In the genomic region with DNA sequence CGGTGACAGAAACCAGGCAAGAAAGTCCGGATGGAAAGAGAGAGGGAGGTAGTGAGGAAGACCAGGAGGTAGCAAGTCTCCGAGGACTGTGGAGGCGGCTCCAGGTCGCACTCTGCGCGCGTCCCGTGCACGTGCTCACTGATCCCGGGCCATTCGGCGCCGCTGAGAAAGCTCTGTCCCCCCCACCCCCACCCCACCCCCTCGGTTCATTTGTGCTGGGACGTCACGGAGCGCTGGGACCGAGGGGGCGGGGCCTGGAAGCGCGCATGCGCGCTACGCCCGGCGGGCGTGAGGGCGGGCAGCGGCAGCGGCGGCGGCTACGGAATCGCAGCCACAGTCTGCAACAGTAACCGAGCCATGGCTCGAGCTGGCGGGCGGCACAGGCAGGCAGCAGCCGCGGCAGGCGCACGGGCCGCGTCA, we compare ENCODE assay signal across 8 mouse cellular contexts. TPM values are rescaled to one million over a fixed set of nuclear protein-coding genes. Genes with fewer than 3 reads are reported as not detected.
DNase-seq lines count a peak whose midpoint lies in the region; ATAC-seq and TF ChIP-seq lines count a peak whose summit lies in the region.
"Had no signal": no experiment of that assay in that cellular context is flagged by ENCODE, and none has a peak within 500 bp of the region (broad histone marks: within the 10 kb centered on the region; RNA-seq: fewer than 3 reads in every experiment).

A gene (plus strand): TSS at position 361 of the 420 bp plus-strand sequence.

- H3K9ac ChIP-seq in heart, embryonic 14.5 days (ENCODE audit: low read length): peak within 1 kb of the TSS; percentile 66
- peak within 1 kb of the TSS; percentile 36; the same call in 1 of the 2 replicates for H3K9ac ChIP-seq in limb, embryonic 14.5 days (ENCODE audit: low read depth, low read length, severe bottlenecking)

- no peak within 1 kb of the TSS for H3K27ac ChIP-seq in spleen, adult 2 months (ENCODE audit: insufficient read depth, low read length)
- H3K27ac ChIP-seq in heart, embryonic 14.5 days (replicated peaks in 1 of 2; ENCODE audit: control insufficient read depth in 1 of 2, insufficient read depth in 1 of 2, low read depth in 2 of 2, low read length in 2 of 2): no peak within 1 kb of the TSS
- no peak within 1 kb of the TSS for H3K27ac ChIP-seq in limb, embryonic 14.5 days (replicated peaks; ENCODE audit: low read depth, low read length)

- H3K9me3 ChIP-seq in heart, embryonic 14.5 days (ENCODE audit: control insufficient read depth, low read length): no peaks in the 10 kb centered on the region
- no peaks in the 10 kb centered on the region for H3K9me3 ChIP-seq in limb, embryonic 14.5 days (ENCODE audit: control insufficient read depth, low read length)

- intact Hi-C loops in left cerebral cortex, postnatal 36 days (cut with DNase I): no loop called here

- peaks cover 8% of the 10 kb centered on the region for H3K4me1 ChIP-seq in spleen, adult 2 months (ENCODE audit: control insufficient read depth, insufficient read depth, insufficient read length)
- peaks cover 7 to 24% of the 10 kb centered on the region in 2 experiments; a peak in 3 of 4 replicates for H3K4me1 ChIP-seq in heart, embryonic 14.5 days (ENCODE audit: control insufficient read depth in 2 of 2, insufficient read depth in 2 of 2, low read length in 2 of 2)
- peaks cover 8% of the 10 kb centered on the region for H3K4me1 ChIP-seq in limb, embryonic 14.5 days (ENCODE audit: control insufficient read depth, insufficient read depth, low read length)

- no peak for DNase-seq in spleen, adult 2 months (ENCODE audit: low read depth in 1 of 2, low spot score in 2 of 2)
- no peak for DNase-seq in spleen, adult 18-20 months
- DNase-seq in embryo, embryonic 10.5 days (ENCODE audit: low spot score): peak; percentile 82
- peak; percentile 68 for DNase-seq in limb, embryonic 14.5 days (ENCODE audit: low spot score)
- DNase-seq in neural tube, embryonic 10.5 days (ENCODE audit: extremely low spot score, low spot score): peak; percentile 91
- DNase-seq in left cerebral cortex, postnatal 36 days (ENCODE audit: low spot score in 2 of 2): no peak

- peak within 1 kb of the TSS; percentile 98 for H3K4me2 ChIP-seq in heart, embryonic 14.5 days (ENCODE audit: low read length)
- H3K4me2 ChIP-seq in limb, embryonic 14.5 days (replicated peaks; ENCODE audit: low read depth, low read length, severe bottlenecking): peak within 1 kb of the TSS; percentile 96

- 1% methylated on average over 37 of the region's 45 CpGs for WGBS in spleen, adult 2 months
- under 1% methylated on average over 42 of the region's 45 CpGs for WGBS in heart, embryonic 14.5 days
- 1% methylated on average over 30 of the region's 45 CpGs for WGBS in limb, embryonic 14.5 days

- no peak for TF ChIP-seq POLR2A in spleen, adult 2 months (IDR thresholded peaks at IDR 0.05; ENCODE audit: low read depth, low read length)
- no peak for TF ChIP-seq POLR2A in limb, embryonic 14.5 days (IDR thresholded peaks at IDR 0.05; ENCODE audit: borderline replicate concordance, extremely low read depth, insufficient read depth, insufficient read length)

- no peak for ATAC-seq in heart, embryonic 14.5 days (ENCODE audit: insufficient number of reproducible peaks, insufficient read depth, low FRiP score, low read depth)
- peak; percentile 70 for ATAC-seq in limb, embryonic 14.5 days (ENCODE audit: low FRiP score, low read depth)

- H3K4me3 ChIP-seq in spleen, adult 2 months (ENCODE audit: extremely low read depth, insufficient read depth, insufficient read length): peak within 1 kb of the TSS; percentile 31; the same call in 1 of the 2 replicates
- H3K4me3 ChIP-seq in heart, embryonic 14.5 days (ENCODE audit: control insufficient read depth in 1 of 2, insufficient read depth in 1 of 2, low read depth in 1 of 2, low read length in 2 of 2): peak within 1 kb of the TSS; percentile 44 to 50
- H3K4me3 ChIP-seq in limb, embryonic 14.5 days (replicated peaks; ENCODE audit: low read length): peak within 1 kb of the TSS; percentile 51

- peaks cover 37% of the 10 kb centered on the region for H3K27me3 ChIP-seq in spleen, adult 2 months (ENCODE audit: control insufficient read depth, insufficient read depth, low read length)
- H3K27me3 ChIP-seq in heart, embryonic 14.5 days (ENCODE audit: control insufficient read depth, insufficient read depth, low read length): peaks cover 100% of the 10 kb centered on the region
- peaks cover 100% of the 10 kb centered on the region for H3K27me3 ChIP-seq in limb, embryonic 14.5 days (ENCODE audit: control insufficient read depth, insufficient read depth, low read length)

- no peak for TF ChIP-seq CTCF in spleen, adult 2 months (IDR thresholded peaks at IDR 0.05; ENCODE audit: extremely low read depth, insufficient read depth, insufficient read length, insufficient replicate concordance)

- no peaks in the 10 kb centered on the region for H3K36me3 ChIP-seq in spleen, adult 2 months (ENCODE audit: control insufficient read depth, insufficient read depth, low read length)
- H3K36me3 ChIP-seq in heart, embryonic 14.5 days (ENCODE audit: control insufficient read depth, insufficient read depth, low read length): no peaks in the 10 kb centered on the region
- H3K36me3 ChIP-seq in limb, embryonic 14.5 days (ENCODE audit: control insufficient read depth, insufficient read depth, low read length): no peaks in the 10 kb centered on the region

RNA-seq across cellular contexts. Expression of the gene that starts here (rescaled TPM):
- 0.06 and 0.09 TPM in 2 replicates for polyA plus RNA-seq in spleen, adult 2 months (2012; rRNA removed)
- polyA plus RNA-seq in heart, embryonic 14.5 days (2014; fragmentation: Nextera tagmentation; extraction: Ambion mirVana): not detected in 2 replicates
- not detected in 2 replicates for polyA plus RNA-seq in limb, embryonic 14.5 days (2012; rRNA removed)
- polyA plus RNA-seq in limb, embryonic 14.5 days (2014; fragmentation: Nextera tagmentation; extraction: Ambion mirVana): 0.04 TPM in 1 of 2 replicates, not detected in the other
- total RNA-seq in left cerebral cortex, postnatal 36 days (2021): under 1 TPM in 1 of 2 experiments, not detected in 1; 0.17 TPM
- total RNA-seq: heart, postnatal 36 days had no signal

Comparison
In these comparisons a context has a peak if more than half of its experiments do, and no peak if none do; other contexts are left out.
1. Peak in DNase-seq, ATAC-seq, H3K4me3 ChIP-seq, H3K9ac ChIP-seq and H3K4me2 ChIP-seq in limb, embryonic 14.5 days; RNA of the gene not detected or under 1 TPM.
2. DNase-seq: peak in embryo, embryonic 10.5 days (single experiment) and neural tube, embryonic 10.5 days (single experiment); none in spleen, adult 2 months (0 of 2), spleen, adult 18-20 months (0 of 2) and left cerebral cortex, postnatal 36 days (0 of 2).
3. Peak in every context shown above with its lines, with median percentiles within 50 percentile points of each other: H3K4me3 ChIP-seq.